ENCODE assay signal across 12 mouse cellular contexts in genomic region chrX:56649549-56650354, GRCm38 (mm10). TPM values are rescaled to one million over a fixed set of nuclear protein-coding genes. Genes with fewer than 3 reads are reported as not detected.
DNase-seq lines count a peak whose midpoint lies in the region; ATAC-seq and TF ChIP-seq lines count a peak whose summit lies in the region.
"Had no signal": no experiment of that assay in that cellular context is flagged by ENCODE, and none has a peak within 500 bp of the region (broad histone marks: within the 10 kb centered on the region; RNA-seq: fewer than 3 reads in every experiment).

No protein-coding gene starts in this region.

- H3K4me2 ChIP-seq in midbrain, postnatal 0 days (ENCODE audit: low read depth, low read length, poor library complexity, severe bottlenecking), result no peak overlapping the region
- no peak overlapping the region for H3K4me2 ChIP-seq in intestine, embryonic 16.5 days (ENCODE audit: low read depth, low read length)
- H3K4me2 ChIP-seq: heart, embryonic 15.5 days; limb, embryonic 13.5 days; neural tube, embryonic 15.5 days had no signal

- no peak overlapping the region for H3K4me3 ChIP-seq in midbrain, postnatal 0 days (ENCODE audit: low read depth, low read length)
- H3K4me3 ChIP-seq in intestine, embryonic 16.5 days (ENCODE audit: low read length), result no peak overlapping the region
- H3K4me3 ChIP-seq: heart, embryonic 15.5 days; limb, embryonic 13.5 days; neural tube, embryonic 15.5 days had no signal

- no peaks in the 10 kb centered on the region for H3K27me3 ChIP-seq in midbrain, postnatal 0 days (ENCODE audit: insufficient read depth, low read length)
- no peaks in the 10 kb centered on the region for H3K27me3 ChIP-seq in intestine, embryonic 16.5 days (replicated peaks; ENCODE audit: control insufficient read depth, insufficient read depth, low read length)
- H3K27me3 ChIP-seq: heart, embryonic 15.5 days; limb, embryonic 13.5 days; neural tube, embryonic 15.5 days had no signal

- H3K9ac ChIP-seq in midbrain, postnatal 0 days (replicated peaks; ENCODE audit: low read length, poor library complexity, severe bottlenecking), result no peak overlapping the region
- no peak overlapping the region for H3K9ac ChIP-seq in intestine, embryonic 16.5 days (ENCODE audit: low read depth, low read length)
- H3K9ac ChIP-seq: heart, embryonic 15.5 days; limb, embryonic 13.5 days; neural tube, embryonic 15.5 days had no signal

- H3K27ac ChIP-seq in midbrain, postnatal 0 days (ENCODE audit: low read depth, low read length), result no peak overlapping the region
- H3K27ac ChIP-seq in intestine, embryonic 16.5 days (ENCODE audit: low read length), result no peak overlapping the region
- H3K27ac ChIP-seq: heart, embryonic 15.5 days; limb, embryonic 13.5 days; neural tube, embryonic 15.5 days had no signal

- H3K36me3 ChIP-seq in midbrain, postnatal 0 days (ENCODE audit: insufficient read depth, low read length), result no peaks in the 10 kb centered on the region
- H3K36me3 ChIP-seq in intestine, embryonic 16.5 days (ENCODE audit: control insufficient read depth, insufficient read depth, low read length), result no peaks in the 10 kb centered on the region
- H3K36me3 ChIP-seq: heart, embryonic 15.5 days; neural tube, embryonic 15.5 days had no signal

- peak; percentile 76 for TF ChIP-seq CTCF in midbrain, postnatal 0 days (IDR thresholded peaks at IDR 0.05)

- intact Hi-C loops in left cerebral cortex, postnatal 14 days (cut with DNase I), result loop anchor here (5.0 to 10.0 kb wide), 3 partner anchors 105 to 188 kb away; no protein-coding TSS in a partner anchor

- no peaks in the 10 kb centered on the region for H3K9me3 ChIP-seq in midbrain, postnatal 0 days (ENCODE audit: low read length)
- no peaks in the 10 kb centered on the region for H3K9me3 ChIP-seq in intestine, embryonic 16.5 days (ENCODE audit: control insufficient read depth, low read length)
- H3K9me3 ChIP-seq: heart, embryonic 15.5 days; limb, embryonic 13.5 days; neural tube, embryonic 15.5 days had no signal

- WGBS in midbrain, postnatal 0 days, result 29% methylated on average over 7 of the region's 7 CpGs
- 53% methylated on average over 7 of the region's 7 CpGs for WGBS in intestine, embryonic 16.5 days

- H3K4me1 ChIP-seq in midbrain, postnatal 0 days (ENCODE audit: insufficient read depth, low read length), result no peaks in the 10 kb centered on the region
- H3K4me1 ChIP-seq in intestine, embryonic 16.5 days (ENCODE audit: control insufficient read depth, insufficient read depth, low read length), result no peaks in the 10 kb centered on the region
- H3K4me1 ChIP-seq: heart, embryonic 15.5 days; limb, embryonic 13.5 days; neural tube, embryonic 15.5 days had no signal

- DNase-seq in CD4-positive, CD25-positive, alpha-beta regulatory T cell, adult 2 months (ENCODE audit: low read depth, low spot score), result peak; percentile 18
- peak; percentile 5 to 32 for DNase-seq in left cerebral cortex, postnatal 14 days (ENCODE audit: low spot score in 2 of 2)
- DNase-seq in left cerebral cortex, adult 18-20 months (ENCODE audit: low spot score in 2 of 2), result no peak
- peak; percentile 56 for DNase-seq in embryo, embryonic 11 days
- peak; percentile 63 for DNase-seq in midbrain, postnatal 0 days (ENCODE audit: low spot score)
- DNase-seq in spleen, postnatal 14 days (ENCODE audit: low spot score in 2 of 2), result no peak
- DNase-seq: thymus, postnatal 25 days had no signal

- ATAC-seq in CD4-positive, CD25-positive, alpha-beta regulatory T cell, adult 4 months, result no peak
- ATAC-seq in midbrain, postnatal 0 days (ENCODE audit: low FRiP score), result no peak
- no peak for ATAC-seq in intestine, embryonic 16.5 days

RNA-seq across cellular contexts. Expression of gene Slc9a6, which starts 40.2 kb away (rescaled TPM):
- 1 to 10 TPM; 7.3 to 9.3 TPM for polyA plus RNA-seq in CD4-positive, CD25-positive, alpha-beta regulatory T cell, adult 4 months (2017; shearing (Covaris generic))
- total RNA-seq in left cerebral cortex, postnatal 14 days (2021), result 10 to 100 TPM; 79.1 to 93.0 TPM
- 100 to 1,000 TPM; 114 TPM for total RNA-seq in left cerebral cortex, adult 18-20 months (2021)
- 111 and 138 TPM in 2 replicates for total RNA-seq in midbrain, postnatal 0 days (2014; rRNA removed)
- polyA plus RNA-seq in midbrain, postnatal 0 days (2015; fragmentation: Nextera tagmentation; extraction: Ambion mirVana), result 67.7 and 70.1 TPM in 2 replicates
- polyA plus RNA-seq in intestine, embryonic 16.5 days (2015; fragmentation: Nextera tagmentation; extraction: Ambion mirVana), result 10.4 and 11.0 TPM in 2 replicates

RNA-seq across cellular contexts. Expression of gene Mmgt1, which starts 51.9 kb away (rescaled TPM):
- polyA plus RNA-seq in CD4-positive, CD25-positive, alpha-beta regulatory T cell, adult 4 months (2017; shearing (Covaris generic)), result 1 to 10 TPM; 8.9 to 9.5 TPM
- total RNA-seq in left cerebral cortex, postnatal 14 days (2021), result 10 to 100 TPM; 30.1 to 32.4 TPM
- total RNA-seq in left cerebral cortex, adult 18-20 months (2021), result 10 to 100 TPM; 24.4 to 25.0 TPM
- total RNA-seq in midbrain, postnatal 0 days (2014; rRNA removed), result 74.2 and 85.1 TPM in 2 replicates
- 43.2 and 44.0 TPM in 2 replicates for polyA plus RNA-seq in midbrain, postnatal 0 days (2015; fragmentation: Nextera tagmentation; extraction: Ambion mirVana)
- polyA plus RNA-seq in intestine, embryonic 16.5 days (2015; fragmentation: Nextera tagmentation; extraction: Ambion mirVana), result 20.4 and 20.6 TPM in 2 replicates

Comparison
In these comparisons a context has a peak if more than half of its experiments do, and no peak if none do; other contexts are left out.
1. DNase-seq: peak in CD4-positive, CD25-positive, alpha-beta regulatory T cell, adult 2 months (single experiment), left cerebral cortex, postnatal 14 days (2 of 2), embryo, embryonic 11 days (single experiment) and midbrain, postnatal 0 days (single experiment); none in left cerebral cortex, adult 18-20 months (0 of 2) and spleen, postnatal 14 days (0 of 2).